Mouse (Mus musculus): ENCODE data around the gene Themis3.
"Not testable (repeated sequence)": the region's sequence is repeated elsewhere in the genome, so short reads cannot be mapped to it uniquely, and the experiment has no call there.

DNA sequence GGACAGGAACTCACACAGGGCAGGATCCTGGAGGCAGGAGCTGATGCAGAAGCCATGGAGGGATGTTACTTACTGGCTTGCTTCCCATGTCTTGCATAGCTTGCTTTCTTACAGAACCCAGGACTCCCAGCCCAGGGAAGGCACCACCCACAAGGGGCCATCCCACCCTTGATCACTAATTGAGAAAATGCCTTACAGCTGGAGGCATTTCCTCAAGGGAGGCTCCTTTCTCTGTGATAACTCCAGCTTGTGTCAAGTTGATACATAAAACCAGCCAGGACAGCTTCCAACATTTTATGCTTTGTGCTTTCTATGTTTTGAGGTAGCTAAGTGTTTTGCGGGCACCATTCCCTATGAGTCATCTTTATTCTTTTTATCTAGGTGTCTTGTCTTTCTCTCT, 71.8 kb downstream of the Themis3 start:
- TF ChIP-seq TAL1, GATA1 (IDR thresholded peaks at IDR 0.05; ENCODE audit: low read length): not testable (repeated sequence)

All from erythroblast, embryonic 14.5 days (primary cell).